Mouse (Mus musculus) cerebellum, adult 9-10 months (tissue): ENCODE results near the gene Esrrg.

ENCODE experiments used
- DNase-seq: peaks from one replicate; pipeline ENCODE4 v3.0.0; 2022

The Esrrg gene

GRCm38 (mm10) chr1:188158675-188159074 is 550.1 kb downstream of the Esrrg start:
- DNase-seq, result no peak

DNA sequence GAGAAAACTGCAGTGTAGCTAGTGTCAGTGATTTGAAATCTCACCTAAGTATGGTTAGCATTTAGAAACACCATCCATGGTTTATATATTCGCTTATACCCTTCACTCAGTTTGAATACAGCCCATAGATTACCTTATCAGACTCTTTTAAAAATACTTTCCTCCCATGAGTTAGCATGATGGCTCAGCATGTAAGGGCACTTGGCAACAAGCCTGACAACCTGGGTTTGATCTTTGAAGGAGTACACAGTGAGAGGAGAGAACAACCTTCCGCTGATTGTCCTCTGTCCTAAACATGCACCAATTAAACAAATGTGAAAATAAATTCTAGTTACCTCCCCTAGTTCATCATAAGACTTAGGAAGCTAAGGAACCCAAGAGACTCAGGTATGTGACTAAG is 550.5 kb downstream of the Esrrg start:
- DNase-seq, result no peak

DNA sequence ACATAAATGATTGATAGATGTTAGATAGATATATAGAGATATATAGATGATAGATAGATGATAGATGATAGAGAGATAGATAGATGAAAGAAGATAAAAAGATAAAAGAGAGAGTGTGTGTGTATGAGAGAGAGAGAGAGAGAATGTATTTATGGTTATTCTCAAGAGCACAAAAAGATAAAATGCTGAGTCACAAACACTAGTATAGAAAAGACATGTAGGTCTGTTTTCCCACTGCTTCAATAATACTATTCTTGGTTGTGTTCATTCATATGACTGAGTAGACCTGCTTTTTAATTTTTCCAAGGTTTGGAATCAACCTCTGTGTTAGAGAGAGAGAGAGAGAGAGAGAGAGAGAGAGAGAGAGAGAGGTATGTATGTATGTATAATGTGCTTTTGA is 554.5 kb downstream of the Esrrg start:
- DNase-seq, result no peak

DNA sequence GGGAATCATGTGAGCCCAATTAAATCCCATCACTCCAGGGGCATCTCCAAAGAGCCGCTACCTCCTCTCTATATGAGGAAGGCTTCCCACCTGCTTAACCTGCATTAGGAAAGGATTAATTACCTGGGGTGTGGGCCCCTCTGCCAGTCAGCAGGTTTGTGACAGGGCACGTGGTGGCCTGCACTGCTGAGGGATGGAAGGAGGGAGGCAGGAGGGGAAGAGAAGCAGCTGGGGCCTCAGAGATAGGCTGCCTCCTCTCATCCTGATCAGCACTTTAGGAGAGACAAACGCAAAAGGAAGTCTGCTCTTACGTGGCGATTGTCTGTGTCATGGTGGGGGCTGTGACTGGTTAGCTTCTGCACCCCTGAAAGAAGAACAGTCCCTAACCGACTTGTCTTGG is 555.7 kb downstream of the Esrrg start:
- no peak for DNase-seq

DNA sequence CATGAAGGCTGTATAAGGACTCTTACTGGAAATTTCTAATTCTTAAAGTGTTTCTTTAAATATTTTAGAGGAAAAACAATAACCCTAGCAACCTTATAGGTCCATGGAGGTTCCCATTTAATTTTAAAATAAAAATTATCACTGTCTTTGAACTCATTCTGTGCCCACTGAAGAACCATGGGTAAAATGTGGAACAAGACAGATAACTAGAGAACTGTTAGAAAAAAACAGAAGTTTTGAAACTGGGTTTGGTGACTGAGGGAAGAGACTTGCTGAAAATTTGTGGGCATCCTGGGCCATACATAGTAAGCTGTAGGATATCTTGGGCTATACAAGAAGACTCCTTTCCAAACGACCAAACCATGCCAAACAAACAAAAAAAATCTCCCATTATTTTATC is 565.3 kb downstream of the Esrrg start:
- no peak for DNase-seq

GRCm38 (mm10) chr1:188182951-188183350 is 574.4 kb downstream of the Esrrg start:
- DNase-seq, result no peak

GRCm38 (mm10) chr1:188186440-188187117 is 578.0 kb downstream of the Esrrg start:
- DNase-seq, result no peak

DNA sequence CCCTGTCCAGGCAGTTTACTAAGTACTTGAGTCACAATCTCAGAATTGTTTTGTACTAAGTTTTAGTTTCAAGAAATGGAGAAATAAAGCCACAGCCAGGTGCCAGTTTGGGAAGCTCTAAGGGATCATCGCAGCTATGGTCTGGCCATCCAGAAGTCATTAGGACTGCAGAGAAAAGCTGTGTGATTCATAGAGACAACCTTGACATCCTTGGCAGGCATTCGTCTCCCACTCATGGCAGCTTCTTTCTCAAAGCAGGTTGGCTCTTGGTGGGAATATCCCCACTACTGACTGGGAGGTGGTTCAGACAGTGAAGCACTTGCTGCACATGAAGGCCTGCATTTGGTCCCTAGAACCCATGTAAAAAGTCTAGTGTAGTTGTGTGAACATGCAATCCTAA is 584.4 kb downstream of the Esrrg start:
- DNase-seq, result no peak

DNA sequence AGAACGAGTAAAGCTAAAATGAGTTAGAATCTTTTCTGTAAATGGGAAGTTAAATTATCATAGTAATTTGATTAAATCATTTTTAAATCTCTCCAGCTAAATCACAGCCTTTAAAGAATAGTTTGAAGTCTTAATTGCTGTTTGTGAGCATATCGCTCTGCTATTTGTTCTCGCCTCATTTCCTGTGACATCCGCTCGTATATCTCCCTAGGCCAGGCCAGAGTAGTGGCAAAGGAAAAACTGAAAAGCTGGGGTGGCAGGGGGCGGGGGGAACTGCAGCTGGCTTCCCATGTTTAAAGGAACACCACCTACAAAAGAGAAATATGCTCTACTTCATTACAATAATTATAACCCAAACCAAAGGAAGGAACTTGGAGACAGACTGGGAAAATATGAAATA is 598.8 kb downstream of the Esrrg start:
- DNase-seq, result no peak

- no peak for DNase-seq
Measured at GRCm38 (mm10) chr1:188209025-188209424, 600.4 kb downstream of the Esrrg start.

DNA sequence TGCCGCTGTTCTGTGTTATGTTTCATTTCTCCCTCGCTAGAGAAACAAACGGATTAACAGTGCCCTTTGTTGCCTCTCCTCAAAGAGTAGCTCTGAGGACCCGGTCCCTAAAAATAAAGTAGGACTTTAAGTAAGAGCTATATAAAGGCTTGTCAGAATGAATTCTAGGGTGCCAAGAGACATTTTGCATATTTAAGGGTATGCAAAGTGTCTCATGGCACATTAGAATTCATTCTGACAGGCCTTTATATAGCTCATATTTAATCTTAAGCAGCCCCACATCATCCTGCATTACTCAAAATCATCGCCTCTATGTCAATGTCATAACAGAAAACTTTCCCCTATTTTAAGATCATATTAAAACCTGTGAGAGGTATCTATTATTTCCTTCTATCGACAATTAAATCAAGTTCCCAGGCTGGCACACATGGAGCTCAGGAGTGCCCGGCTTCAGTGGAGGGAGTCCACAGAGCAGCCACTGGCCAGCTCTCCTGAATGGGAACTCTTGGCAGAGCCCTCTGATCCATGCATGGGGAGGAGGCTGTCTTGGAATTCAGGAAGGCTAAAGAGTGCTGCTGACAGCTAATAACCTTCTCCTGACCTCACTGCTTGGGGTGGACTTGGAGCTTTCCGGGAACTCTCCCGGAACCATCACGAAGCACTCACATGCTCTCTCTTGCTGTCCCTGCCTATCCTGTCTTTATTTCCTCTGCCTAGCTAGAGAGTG is 606.5 kb downstream of the Esrrg start:
- DNase-seq, result no peak

DNA sequence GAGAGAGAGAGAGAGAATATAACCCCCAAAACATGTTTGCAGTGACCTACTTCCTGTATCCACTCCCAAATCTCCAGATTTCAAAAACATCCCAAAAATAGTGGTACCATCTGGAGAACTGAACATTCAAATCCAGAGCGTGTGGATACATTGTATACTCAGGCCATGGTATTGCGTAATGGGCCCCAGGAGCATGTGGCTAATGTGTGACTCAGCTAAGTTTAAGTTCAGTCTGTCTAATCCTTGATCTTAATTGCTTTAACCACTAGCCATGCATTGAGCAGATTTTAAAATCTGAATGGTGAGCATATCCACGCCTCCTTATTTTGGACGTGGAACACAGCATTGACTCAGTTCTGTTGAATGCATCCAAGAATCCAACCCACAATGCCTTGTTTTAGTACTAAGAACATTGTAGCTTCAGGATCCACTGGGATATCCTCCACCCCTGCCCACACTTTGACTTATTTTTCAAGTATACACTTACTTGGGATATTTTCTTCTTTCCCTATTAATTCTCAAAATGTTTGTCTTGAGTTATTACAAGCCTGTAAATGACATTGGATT is 612.7 kb downstream of the Esrrg start:
- no peak for DNase-seq

- DNase-seq, result no peak
Measured at GRCm38 (mm10) chr1:188233036-188233724, 624.6 kb downstream of the Esrrg start.

GRCm38 (mm10) chr1:188238636-188239035 is 630.0 kb downstream of the Esrrg start:
- no peak for DNase-seq

DNA sequence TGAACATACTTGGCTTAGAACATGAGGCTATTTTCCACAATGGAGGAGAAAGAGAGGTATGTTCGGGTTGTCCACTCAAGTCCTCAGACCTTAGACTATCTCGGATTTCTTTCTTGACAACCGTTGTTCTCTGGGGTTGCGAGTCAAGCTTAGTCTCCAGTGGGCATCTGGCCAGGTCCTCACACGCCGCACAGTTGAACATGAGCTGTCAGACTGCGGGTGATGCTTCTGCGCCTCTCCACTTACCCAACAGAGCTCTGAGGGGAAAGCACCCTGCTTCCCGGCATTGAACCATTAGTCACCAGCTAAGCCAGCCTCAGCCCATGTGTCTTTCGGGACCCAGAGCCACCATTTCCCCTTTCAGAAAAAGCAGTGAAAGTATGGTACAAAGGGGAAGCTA is 633.2 kb downstream of the Esrrg start:
- DNase-seq, result no peak

DNA sequence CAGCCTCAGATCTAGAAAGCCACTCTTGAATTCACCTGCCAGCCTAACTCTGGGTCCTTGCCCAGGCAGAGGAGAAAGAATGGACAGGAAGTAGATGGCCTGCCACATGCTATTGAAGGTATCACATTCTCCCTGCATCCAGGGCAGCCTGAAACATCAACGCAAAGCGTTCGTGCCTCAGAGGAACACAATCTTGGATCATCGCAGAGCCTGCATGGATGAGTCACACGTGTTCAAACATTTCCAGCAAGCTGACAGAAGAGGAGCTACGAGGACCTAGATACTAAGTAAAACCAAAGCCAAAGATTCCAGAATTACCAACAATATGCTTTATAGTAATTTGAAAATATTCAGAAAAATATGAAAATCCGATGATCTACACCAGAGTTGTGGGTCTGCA is 648.9 kb downstream of the Esrrg start:
- DNase-seq, result no peak

DNA sequence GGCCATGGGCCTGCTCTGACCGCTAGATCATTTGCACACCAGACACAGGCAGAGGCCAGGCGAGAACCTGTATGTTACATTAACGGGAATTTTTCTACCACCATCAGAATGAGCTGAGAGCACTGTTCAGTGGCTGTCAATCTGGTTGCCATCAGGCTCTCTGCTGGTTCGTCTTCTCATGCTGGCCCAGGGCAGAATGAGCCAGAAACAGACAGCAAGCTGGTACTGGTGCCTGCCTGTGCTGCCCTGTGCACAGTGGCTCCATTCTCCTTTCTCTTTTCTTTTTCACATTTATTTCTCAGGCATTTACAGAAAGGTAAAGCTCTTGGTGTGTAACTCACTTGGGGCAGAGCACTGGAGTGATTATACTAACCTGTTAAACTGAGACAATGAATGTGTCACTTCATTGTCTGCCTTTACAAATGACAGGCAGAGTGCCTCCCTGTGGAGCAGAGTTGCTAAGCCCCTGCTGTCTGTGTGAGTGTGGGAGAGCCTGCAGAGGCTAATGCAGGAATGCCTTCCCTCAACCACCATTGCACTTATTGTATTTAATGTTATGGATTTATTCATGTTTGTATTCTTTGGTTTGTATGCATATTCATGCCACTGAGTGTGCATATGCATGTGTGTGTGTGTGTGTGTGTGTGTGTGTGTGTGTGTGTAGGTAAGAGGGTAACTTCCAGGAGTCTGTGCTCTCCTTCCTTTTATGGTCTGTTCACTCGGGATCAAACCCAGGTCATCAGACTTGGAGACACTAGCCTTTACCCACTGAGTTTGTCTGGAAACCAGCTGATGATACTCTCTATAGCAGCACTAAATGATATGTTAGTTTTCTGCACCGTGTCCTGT is 651.9 kb downstream of the Esrrg start:
- DNase-seq, result no peak

DNA sequence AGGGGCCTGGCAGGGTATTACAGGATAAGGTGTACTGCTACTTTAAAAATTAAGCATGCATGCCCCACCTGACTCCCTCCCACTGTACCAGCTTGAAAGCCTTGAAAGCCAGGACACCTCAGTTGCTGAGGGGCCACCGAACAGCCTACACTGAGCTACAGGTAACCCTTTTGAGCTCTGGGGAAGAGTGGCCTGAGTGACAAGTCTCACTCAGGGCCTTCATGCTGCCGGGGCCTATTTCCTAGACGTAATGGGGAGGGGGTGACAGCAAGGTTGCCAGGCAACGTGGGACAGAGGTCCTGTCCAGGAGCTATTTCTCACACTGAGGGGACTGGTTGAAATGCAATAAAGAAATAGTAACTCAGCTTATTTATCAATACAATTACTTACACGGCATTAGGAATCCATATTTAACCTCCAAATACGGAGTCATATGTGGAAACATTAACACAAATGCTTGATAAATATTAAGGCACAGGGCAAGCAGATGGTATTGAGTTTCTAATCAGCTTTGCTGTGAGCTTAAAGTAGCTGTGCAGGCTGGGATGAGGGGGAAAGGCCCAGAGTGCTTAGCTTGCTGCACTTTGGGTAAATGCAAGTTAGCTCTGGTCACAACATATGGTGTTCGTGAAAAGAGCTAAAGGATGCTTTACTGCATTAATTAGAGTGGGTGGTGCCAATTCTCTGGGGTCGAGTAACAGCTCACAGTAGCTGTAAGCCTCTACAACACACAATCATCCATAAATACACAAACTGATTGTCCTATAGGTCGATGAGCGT is 653.5 kb downstream of the Esrrg start, which contains the start of gene Ush2a:
TSS of gene Ush2a (plus strand) at position 121 of the 780 bp plus-strand sequence.
- no peak for DNase-seq
